Mouse (Mus musculus): ENCODE data around the gene St6galnac3. TPM values are rescaled to one million over a fixed set of nuclear protein-coding genes. Genes with fewer than 3 reads are reported as not detected.

Gene St6galnac3
- total and polyA plus RNA-seq, 2 experiments from 2014 or later = 6.9 to 11.9 TPM

DNA sequence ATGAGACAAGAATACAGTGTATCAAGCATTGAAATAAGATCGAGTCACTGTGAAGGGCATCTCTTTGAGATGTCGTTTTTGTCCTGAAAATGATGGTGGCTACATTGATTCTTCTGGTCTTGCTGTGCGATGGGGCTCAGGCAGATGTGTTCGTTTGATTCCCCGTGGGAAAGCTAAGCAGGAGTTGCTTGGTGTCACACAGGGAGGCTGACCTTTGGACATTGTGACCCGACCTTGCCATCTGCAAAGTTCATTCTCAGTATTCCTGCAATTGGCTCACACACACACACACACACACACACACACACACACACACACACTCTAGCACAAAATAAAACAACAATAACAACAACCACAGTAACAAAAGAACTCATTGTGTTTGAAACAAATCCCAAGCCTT, 543.7 kb downstream of the St6galnac3 start:
- ATAC-seq (ENCODE audit: low FRiP score) = no peak
- no peaks in the 10 kb centered on the region for H3K36me3 ChIP-seq (ENCODE audit: insufficient read depth, low read length)
- no peak for TF ChIP-seq CTCF (IDR thresholded peaks at IDR 0.05)
- no peak for DNase-seq (ENCODE audit: low spot score)
- no peaks in the 10 kb centered on the region for H3K27me3 ChIP-seq (ENCODE audit: insufficient read depth, low read length)
- no peaks in the 10 kb centered on the region for H3K9me3 ChIP-seq (ENCODE audit: low read length)
- WGBS = 37% methylated on average over 6 of the region's 6 CpGs
- H3K4me1 ChIP-seq (ENCODE audit: insufficient read depth, low read length) = no peaks in the 10 kb centered on the region
- H3K27ac ChIP-seq (ENCODE audit: low read depth, low read length) = no peak overlapping the region
- no peak overlapping the region for H3K4me3 ChIP-seq (ENCODE audit: low read depth, low read length)
- no peak overlapping the region for H3K9ac ChIP-seq (replicated peaks; ENCODE audit: low read length, poor library complexity, severe bottlenecking)
- H3K4me2 ChIP-seq (ENCODE audit: low read depth, low read length, poor library complexity, severe bottlenecking) = no peak overlapping the region

DNA sequence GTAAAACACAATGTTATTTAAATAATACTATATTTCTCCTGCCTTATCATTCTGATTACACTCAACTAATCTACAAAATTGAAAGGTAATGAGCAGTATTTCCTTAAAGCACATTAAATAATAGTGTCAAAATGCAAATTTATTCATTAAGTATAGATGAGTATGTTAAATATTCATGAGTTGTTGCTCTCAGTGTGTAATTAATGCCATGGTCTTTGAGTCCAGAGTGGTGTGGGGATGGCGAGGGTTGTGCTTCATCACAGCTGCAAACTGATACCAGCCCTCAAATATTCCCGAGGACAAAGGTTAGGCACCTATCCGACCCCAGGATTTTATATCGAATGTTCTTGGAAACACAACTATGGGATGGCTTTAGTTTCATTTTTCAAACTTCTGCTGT, 548.2 kb downstream of the St6galnac3 start:
- ATAC-seq (ENCODE audit: low FRiP score) (no peak), DNase-seq (ENCODE audit: low spot score) (no peak)
- 69% methylated on average over 4 of the region's 4 CpGs for WGBS
- Histone ChIP-seq H3K9ac (replicated peaks; ENCODE audit: low read length, poor library complexity, severe bottlenecking) (no peak overlapping the region), H3K4me1 (ENCODE audit: insufficient read depth, low read length) (no peaks in the 10 kb centered on the region), H3K9me3 (ENCODE audit: low read length) (no peaks in the 10 kb centered on the region), H3K27ac (ENCODE audit: low read depth, low read length) (no peak overlapping the region), H3K4me2 (ENCODE audit: low read depth, low read length, poor library complexity, severe bottlenecking) (no peak overlapping the region), H3K4me3 (ENCODE audit: low read depth, low read length) (no peak overlapping the region), H3K27me3 (ENCODE audit: insufficient read depth, low read length) (no peaks in the 10 kb centered on the region), H3K36me3 (ENCODE audit: insufficient read depth, low read length) (no peaks in the 10 kb centered on the region)
- no peak for TF ChIP-seq CTCF (IDR thresholded peaks at IDR 0.05)

DNA sequence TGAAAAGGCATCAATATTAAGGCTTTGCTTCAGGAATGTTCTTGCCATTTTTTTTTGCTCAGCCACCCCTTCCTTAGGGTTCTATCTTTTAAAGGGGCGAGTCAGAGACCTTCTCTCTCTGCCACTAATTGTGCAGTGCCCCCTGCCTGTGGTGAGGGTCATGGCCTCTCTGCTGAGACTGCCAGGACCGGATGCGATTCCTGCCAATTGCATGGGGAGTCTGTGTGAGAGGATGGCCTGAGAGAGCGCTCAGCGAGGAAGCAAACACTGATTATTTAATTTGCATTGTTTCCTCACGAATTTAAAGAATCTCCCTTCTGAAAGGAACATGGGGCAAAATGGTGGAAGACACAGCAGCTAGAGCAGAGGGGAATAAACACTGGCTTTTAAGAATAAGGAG, 548.6 kb downstream of the St6galnac3 start:
- DNase-seq (ENCODE audit: low spot score) (no peak), ATAC-seq (ENCODE audit: low FRiP score) (no peak)
- Histone ChIP-seq H3K9me3 (ENCODE audit: low read length) (no peaks in the 10 kb centered on the region), H3K4me1 (ENCODE audit: insufficient read depth, low read length) (no peaks in the 10 kb centered on the region), H3K36me3 (ENCODE audit: insufficient read depth, low read length) (no peaks in the 10 kb centered on the region), H3K27ac (ENCODE audit: low read depth, low read length) (no peak overlapping the region), H3K4me3 (ENCODE audit: low read depth, low read length) (no peak overlapping the region), H3K4me2 (ENCODE audit: low read depth, low read length, poor library complexity, severe bottlenecking) (no peak overlapping the region), H3K27me3 (ENCODE audit: insufficient read depth, low read length) (no peaks in the 10 kb centered on the region), H3K9ac (replicated peaks; ENCODE audit: low read length, poor library complexity, severe bottlenecking) (no peak overlapping the region)
- 49% methylated on average over 6 of the region's 6 CpGs for WGBS
- peak; percentile 30; the same call in 1 of the 2 replicates for TF ChIP-seq CTCF (IDR thresholded peaks at IDR 0.05)

DNA sequence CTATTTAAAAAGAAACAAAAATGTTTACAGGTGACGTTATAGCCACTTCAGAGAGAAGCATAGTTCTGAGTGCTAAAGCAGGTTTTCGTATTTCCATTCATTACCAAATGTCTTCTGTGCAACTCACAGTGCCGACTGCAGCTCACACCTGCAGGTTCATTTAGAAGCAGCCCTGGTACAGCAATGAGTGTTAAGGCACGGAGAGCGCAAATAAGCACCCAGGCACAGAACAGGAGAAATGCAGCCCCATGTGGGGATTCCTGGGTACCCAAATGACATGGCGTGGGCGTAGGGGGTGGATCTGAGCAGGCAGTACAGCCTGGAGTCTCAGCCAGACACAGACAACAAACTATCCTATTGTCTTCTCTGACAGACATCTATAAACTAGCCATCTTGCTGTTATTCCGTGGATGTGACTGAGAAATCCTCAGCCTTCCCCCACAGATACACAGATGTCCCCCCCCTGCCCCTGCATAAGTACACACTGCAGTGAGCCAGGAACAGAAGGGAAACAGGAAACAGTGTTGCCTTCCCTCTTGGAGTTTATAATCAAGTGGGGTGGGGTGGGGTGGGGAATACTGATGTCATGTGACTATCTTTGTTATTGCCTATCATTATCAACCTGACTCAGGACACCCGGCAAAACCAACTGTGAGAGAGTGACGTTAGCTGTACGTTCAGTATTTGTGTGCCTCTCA, 550.5 kb downstream of the St6galnac3 start:
- DNase-seq (ENCODE audit: low spot score) (no peak), ATAC-seq (ENCODE audit: low FRiP score) (no peak)
- Histone ChIP-seq H3K9ac (replicated peaks; ENCODE audit: low read length, poor library complexity, severe bottlenecking) (no peak overlapping the region), H3K9me3 (ENCODE audit: low read length) (no peaks in the 10 kb centered on the region), H3K36me3 (ENCODE audit: insufficient read depth, low read length) (no peaks in the 10 kb centered on the region), H3K4me2 (ENCODE audit: low read depth, low read length, poor library complexity, severe bottlenecking) (no peak overlapping the region), H3K27ac (ENCODE audit: low read depth, low read length) (no peak overlapping the region), H3K4me3 (ENCODE audit: low read depth, low read length) (no peak overlapping the region), H3K27me3 (ENCODE audit: insufficient read depth, low read length) (no peaks in the 10 kb centered on the region), H3K4me1 (ENCODE audit: insufficient read depth, low read length) (no peaks in the 10 kb centered on the region)
- 86% methylated on average over 11 of the region's 11 CpGs for WGBS
- TF ChIP-seq CTCF (IDR thresholded peaks at IDR 0.05) = no peak

DNA sequence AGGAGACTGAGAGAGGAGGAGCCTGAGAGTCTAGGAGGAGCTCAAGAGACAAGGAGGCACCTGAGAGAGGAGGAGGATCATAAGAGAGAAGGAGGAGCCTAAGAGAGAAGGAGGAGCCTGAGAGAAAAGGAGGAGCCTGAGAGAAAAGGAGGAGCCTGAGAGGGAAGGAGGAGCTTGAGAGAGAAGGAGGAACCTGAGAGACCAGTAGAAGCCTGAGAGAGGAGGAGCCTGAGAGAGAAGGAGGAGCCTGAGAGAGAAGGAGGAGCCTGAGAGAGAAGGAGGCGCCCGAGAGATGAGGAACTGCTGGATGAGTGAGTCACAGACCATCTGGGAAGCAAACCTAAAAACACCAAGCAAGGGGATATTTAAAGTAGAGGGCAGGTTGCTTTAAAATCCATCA, 551.4 kb downstream of the St6galnac3 start:
- ATAC-seq (ENCODE audit: low FRiP score) (no peak), DNase-seq (ENCODE audit: low spot score) (no peak)
- Histone ChIP-seq H3K4me2 (ENCODE audit: low read depth, low read length, poor library complexity, severe bottlenecking) (no peak overlapping the region), H3K27me3 (ENCODE audit: insufficient read depth, low read length) (no peaks in the 10 kb centered on the region), H3K4me3 (ENCODE audit: low read depth, low read length) (no peak overlapping the region), H3K9me3 (ENCODE audit: low read length) (no peaks in the 10 kb centered on the region), H3K9ac (replicated peaks; ENCODE audit: low read length, poor library complexity, severe bottlenecking) (no peak overlapping the region), H3K4me1 (ENCODE audit: insufficient read depth, low read length) (no peaks in the 10 kb centered on the region), H3K36me3 (ENCODE audit: insufficient read depth, low read length) (no peaks in the 10 kb centered on the region), H3K27ac (ENCODE audit: low read depth, low read length) (no peak overlapping the region)
- 85% methylated on average over 2 of the region's 2 CpGs for WGBS
- TF ChIP-seq CTCF (IDR thresholded peaks at IDR 0.05) = no peak

DNA sequence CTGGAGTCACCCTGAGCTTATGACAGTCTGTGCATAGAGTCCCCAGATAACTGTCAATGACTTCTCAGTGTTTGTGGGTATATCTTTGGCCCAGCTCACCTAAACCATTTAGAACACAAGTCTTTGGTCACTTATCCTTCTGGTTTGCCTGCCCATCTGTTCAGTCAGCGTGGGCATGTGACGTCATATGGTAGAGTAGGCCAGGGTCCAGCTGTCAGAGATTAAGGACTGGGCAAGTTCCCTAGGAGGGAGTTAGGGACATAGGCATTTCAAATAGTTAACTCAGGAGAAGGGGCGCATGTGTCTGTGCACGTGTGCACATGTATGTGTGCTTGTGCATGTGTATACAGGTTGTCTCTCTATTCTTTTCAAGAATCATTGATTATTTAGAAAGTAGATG, 554.8 kb downstream of the St6galnac3 start:
- Histone ChIP-seq H3K4me2 (ENCODE audit: low read depth, low read length, poor library complexity, severe bottlenecking) (no peak overlapping the region), H3K9me3 (ENCODE audit: low read length) (no peaks in the 10 kb centered on the region), H3K9ac (replicated peaks; ENCODE audit: low read length, poor library complexity, severe bottlenecking) (no peak overlapping the region), H3K27me3 (ENCODE audit: insufficient read depth, low read length) (no peaks in the 10 kb centered on the region), H3K4me3 (ENCODE audit: low read depth, low read length) (no peak overlapping the region), H3K27ac (ENCODE audit: low read depth, low read length) (no peak overlapping the region), H3K36me3 (ENCODE audit: insufficient read depth, low read length) (no peaks in the 10 kb centered on the region), H3K4me1 (ENCODE audit: insufficient read depth, low read length) (no peaks in the 10 kb centered on the region)
- no peak for DNase-seq (ENCODE audit: low spot score)
- 89% methylated on average over 4 of the region's 4 CpGs for WGBS
- no peak for ATAC-seq (ENCODE audit: low FRiP score)
- TF ChIP-seq CTCF (IDR thresholded peaks at IDR 0.05) = no peak

Measured in midbrain, postnatal 0 days (tissue).